Mouse (Mus musculus): Measurements from ENCODE around the gene Dnajc6. TPM values are rescaled to one million over a fixed set of nuclear protein-coding genes. Genes with fewer than 3 reads are reported as not detected.
A peak's percentile ranks its signal among the peaks of the same experiment; 100 is the strongest.

Dnajc6 gene
- polyA plus RNA-seq, 1 experiment from 2014 or later: 22.0 TPM

GRCm38 (mm10) chr4:101647196-101647905 lies 150.9 kb downstream of the Dnajc6 start, which contains the start of gene Leprot:
TSS of gene Leprot (plus strand) at chr4:101647718.
- ATAC-seq (peak; percentile 98), DNase-seq (ENCODE audit: low spot score) (peak; percentile 98)
- WGBS: under 1% methylated on average over 39 of the region's 39 CpGs
- peaks cover 10% of the 10 kb centered on the region for H3K4me1 ChIP-seq (ENCODE audit: control insufficient read depth, insufficient read depth, low read length)
- peak within 1 kb of the TSS; percentile 84 for H3K4me3 ChIP-seq (ENCODE audit: low read depth, low read length)
- no peaks in the 10 kb centered on the region for H3K27me3 ChIP-seq (replicated peaks; ENCODE audit: control insufficient read depth, insufficient read depth, low read length)
- H3K27ac ChIP-seq (ENCODE audit: low read depth, low read length): peak within 1 kb of the TSS; percentile 86
- peak within 1 kb of the TSS; percentile 89 for H3K9ac ChIP-seq (ENCODE audit: low read length)
- no peaks in the 10 kb centered on the region for H3K36me3 ChIP-seq (ENCODE audit: control insufficient read depth, insufficient read depth, low read length)
- no peaks in the 10 kb centered on the region for H3K9me3 ChIP-seq (replicated peaks; ENCODE audit: control insufficient read depth, low read length)
- peak within 1 kb of the TSS; percentile 57 for H3K4me2 ChIP-seq (ENCODE audit: low read length)

GRCm38 (mm10) chr4:101647976-101648642 lies 151.7 kb downstream of the Dnajc6 start:
- DNase-seq (ENCODE audit: low spot score): no peak
- 1% methylated on average over 20 of the region's 20 CpGs for WGBS

GRCm38 (mm10) chr4:101648745-101649144 lies 152.3 kb downstream of the Dnajc6 start:
- Histone ChIP-seq H3K27me3 (replicated peaks; ENCODE audit: control insufficient read depth, insufficient read depth, low read length) (no peaks in the 10 kb centered on the region), H3K4me3 (ENCODE audit: low read depth, low read length) (peak overlapping the region; percentile 84), H3K4me1 (ENCODE audit: control insufficient read depth, insufficient read depth, low read length) (peaks cover 10% of the 10 kb centered on the region), H3K36me3 (ENCODE audit: control insufficient read depth, insufficient read depth, low read length) (no peaks in the 10 kb centered on the region), H3K9me3 (replicated peaks; ENCODE audit: control insufficient read depth, low read length) (no peaks in the 10 kb centered on the region), H3K27ac (ENCODE audit: low read depth, low read length) (no peak overlapping the region), H3K9ac (ENCODE audit: low read length) (0 out of 2 replicates have a peak overlapping the region, but pooled peaks have one; percentile 89), H3K4me2 (ENCODE audit: low read length) (peak overlapping the region; percentile 55)
- ATAC-seq: no peak
- 91% methylated on average over 1 of the region's 1 CpGs for WGBS
- DNase-seq (ENCODE audit: low spot score): no peak

More at GRCm38 (mm10) chr4:101647976-101648642, 151.7 kb downstream of the Dnajc6 start:
- peak overlapping the region; percentile 55 for H3K4me2 ChIP-seq (ENCODE audit: low read length)
- peaks cover 10% of the 10 kb centered on the region for H3K4me1 ChIP-seq (ENCODE audit: control insufficient read depth, insufficient read depth, low read length)
- no peaks in the 10 kb centered on the region for H3K36me3 ChIP-seq (ENCODE audit: control insufficient read depth, insufficient read depth, low read length)
- no peak for ATAC-seq
- H3K27me3 ChIP-seq (replicated peaks; ENCODE audit: control insufficient read depth, insufficient read depth, low read length): no peaks in the 10 kb centered on the region
- peak overlapping the region; percentile 84 for H3K4me3 ChIP-seq (ENCODE audit: low read depth, low read length)
- H3K9me3 ChIP-seq (replicated peaks; ENCODE audit: control insufficient read depth, low read length): no peaks in the 10 kb centered on the region
- peak overlapping the region; percentile 89 for H3K9ac ChIP-seq (ENCODE audit: low read length)
- H3K27ac ChIP-seq (ENCODE audit: low read depth, low read length): peak overlapping the region; percentile 86

GRCm38 (mm10) chr4:101650961-101651360 lies 154.5 kb downstream of the Dnajc6 start:
- Histone ChIP-seq H3K36me3 (ENCODE audit: control insufficient read depth, insufficient read depth, low read length) (no peaks in the 10 kb centered on the region), H3K27me3 (replicated peaks; ENCODE audit: control insufficient read depth, insufficient read depth, low read length) (no peaks in the 10 kb centered on the region), H3K4me3 (ENCODE audit: low read depth, low read length) (no peak overlapping the region), H3K4me2 (ENCODE audit: low read length) (no peak overlapping the region), H3K27ac (ENCODE audit: low read depth, low read length) (no peak overlapping the region), H3K9me3 (replicated peaks; ENCODE audit: control insufficient read depth, low read length) (no peaks in the 10 kb centered on the region), H3K4me1 (ENCODE audit: control insufficient read depth, insufficient read depth, low read length) (peaks cover 10% of the 10 kb centered on the region), H3K9ac (ENCODE audit: low read length) (no peak overlapping the region)
- no peak for ATAC-seq
- DNase-seq (ENCODE audit: low spot score): no peak
- 87% methylated on average over 2 of the region's 2 CpGs for WGBS

GRCm38 (mm10) chr4:101654256-101654655 lies 157.8 kb downstream of the Dnajc6 start:
- Histone ChIP-seq H3K4me2 (ENCODE audit: low read length) (no peak overlapping the region), H3K4me3 (ENCODE audit: low read depth, low read length) (no peak overlapping the region), H3K27ac (ENCODE audit: low read depth, low read length) (no peak overlapping the region), H3K27me3 (replicated peaks; ENCODE audit: control insufficient read depth, insufficient read depth, low read length) (no peaks in the 10 kb centered on the region), H3K9ac (ENCODE audit: low read length) (no peak overlapping the region), H3K36me3 (ENCODE audit: control insufficient read depth, insufficient read depth, low read length) (peaks cover 12% of the 10 kb centered on the region), H3K4me1 (ENCODE audit: control insufficient read depth, insufficient read depth, low read length) (peaks cover under 1% of the 10 kb centered on the region; the same call in 1 of the 2 replicates), H3K9me3 (replicated peaks; ENCODE audit: control insufficient read depth, low read length) (no peaks in the 10 kb centered on the region)
- DNase-seq (ENCODE audit: low spot score) (no peak), ATAC-seq (no peak)
- 91% methylated on average over 6 of the region's 6 CpGs for WGBS

GRCm38 (mm10) chr4:101654788-101655414 lies 158.5 kb downstream of the Dnajc6 start:
- H3K4me2 ChIP-seq (ENCODE audit: low read length): no peak overlapping the region
- H3K9me3 ChIP-seq (replicated peaks; ENCODE audit: control insufficient read depth, low read length): no peaks in the 10 kb centered on the region
- H3K9ac ChIP-seq (ENCODE audit: low read length): no peak overlapping the region
- no peaks in the 10 kb centered on the region for H3K27me3 ChIP-seq (replicated peaks; ENCODE audit: control insufficient read depth, insufficient read depth, low read length)
- DNase-seq (ENCODE audit: low spot score): no peak
- no peaks in the 10 kb centered on the region for H3K4me1 ChIP-seq (ENCODE audit: control insufficient read depth, insufficient read depth, low read length)
- peaks cover 15% of the 10 kb centered on the region for H3K36me3 ChIP-seq (ENCODE audit: control insufficient read depth, insufficient read depth, low read length)
- ATAC-seq: no peak
- H3K4me3 ChIP-seq (ENCODE audit: low read depth, low read length): no peak overlapping the region
- no peak overlapping the region for H3K27ac ChIP-seq (ENCODE audit: low read depth, low read length)
- WGBS: 86% methylated on average over 4 of the region's 4 CpGs

GRCm38 (mm10) chr4:101655415-101655790 lies 159.0 kb downstream of the Dnajc6 start:
- Histone ChIP-seq H3K4me1 (ENCODE audit: control insufficient read depth, insufficient read depth, low read length) (no peaks in the 10 kb centered on the region), H3K9me3 (replicated peaks; ENCODE audit: control insufficient read depth, low read length) (no peaks in the 10 kb centered on the region), H3K9ac (ENCODE audit: low read length) (no peak overlapping the region), H3K36me3 (ENCODE audit: control insufficient read depth, insufficient read depth, low read length) (peaks cover 19% of the 10 kb centered on the region), H3K4me2 (ENCODE audit: low read length) (no peak overlapping the region), H3K27me3 (replicated peaks; ENCODE audit: control insufficient read depth, insufficient read depth, low read length) (no peaks in the 10 kb centered on the region), H3K4me3 (ENCODE audit: low read depth, low read length) (no peak overlapping the region), H3K27ac (ENCODE audit: low read depth, low read length) (no peak overlapping the region)
- DNase-seq (ENCODE audit: low spot score) (no peak), ATAC-seq (no peak)
- WGBS: 94% methylated on average over 7 of the region's 7 CpGs

GRCm38 (mm10) chr4:101656056-101656455 lies 159.6 kb downstream of the Dnajc6 start:
- H3K9me3 ChIP-seq (replicated peaks; ENCODE audit: control insufficient read depth, low read length): no peaks in the 10 kb centered on the region
- H3K27ac ChIP-seq (ENCODE audit: low read depth, low read length): no peak overlapping the region
- H3K27me3 ChIP-seq (replicated peaks; ENCODE audit: control insufficient read depth, insufficient read depth, low read length): no peaks in the 10 kb centered on the region
- WGBS: 90% methylated on average over 15 of the region's 15 CpGs
- no peak overlapping the region for H3K9ac ChIP-seq (ENCODE audit: low read length)
- H3K4me1 ChIP-seq (ENCODE audit: control insufficient read depth, insufficient read depth, low read length): no peaks in the 10 kb centered on the region
- no peak for DNase-seq (ENCODE audit: low spot score)
- ATAC-seq: no peak
- H3K4me3 ChIP-seq (ENCODE audit: low read depth, low read length): no peak overlapping the region
- no peak overlapping the region for H3K4me2 ChIP-seq (ENCODE audit: low read length)
- H3K36me3 ChIP-seq (ENCODE audit: control insufficient read depth, insufficient read depth, low read length): peaks cover 23% of the 10 kb centered on the region
